Mouse (Mus musculus): ENCODE measurements around the gene Akr1c14.
A peak's percentile ranks its signal among the peaks of the same experiment; 100 is the strongest.
"Not testable (repeated sequence)": the region's sequence is repeated elsewhere in the genome, so short reads cannot be mapped to it uniquely, and the experiment has no call there.

The Akr1c14 gene

DNA sequence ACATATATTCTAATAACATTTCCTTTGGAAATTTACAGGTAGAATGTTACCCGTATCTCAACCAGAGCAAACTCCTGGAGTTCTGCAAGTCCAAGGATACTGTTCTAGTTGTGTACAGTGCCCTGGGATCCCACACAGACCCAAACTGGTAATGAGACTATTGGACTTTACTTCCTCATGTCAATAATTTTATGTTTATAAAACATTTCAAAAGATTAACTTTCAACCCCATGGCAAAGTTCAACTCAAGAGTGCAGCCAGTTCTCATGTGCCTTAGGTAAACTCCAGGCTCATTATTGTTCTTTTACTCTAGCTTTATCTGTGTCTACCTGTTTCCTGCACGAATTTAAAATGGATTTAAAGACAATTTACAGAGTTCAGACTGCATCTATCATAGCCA is at the start of gene Akr1c14:
Akr1c14 (plus strand) TSS at position 293 of the 400 bp plus-strand sequence.
- no peak for DNase-seq (ENCODE audit: low read depth, low spot score)

DNA sequence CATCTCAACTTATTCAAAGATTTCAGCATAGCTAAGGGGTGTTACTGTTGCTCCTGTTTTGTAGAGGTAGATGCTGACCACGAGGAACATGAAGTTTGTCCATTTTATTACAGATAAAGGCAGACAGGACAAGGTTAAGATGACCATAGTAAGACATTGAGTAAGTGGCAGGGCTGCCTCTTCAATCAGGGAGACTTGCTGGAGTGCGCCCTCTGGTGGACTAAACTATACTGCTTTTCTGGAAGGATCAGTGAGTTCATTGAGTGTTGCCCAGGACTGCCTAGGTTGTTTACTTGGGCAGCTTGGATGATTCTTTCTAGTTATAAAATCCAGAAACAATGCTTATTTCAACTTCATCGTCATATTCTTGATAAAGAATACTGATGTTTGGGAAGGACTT is 47.1 kb upstream of the Akr1c14 start:
- DNase-seq (ENCODE audit: low read depth, low spot score): peak; percentile 8

DNA sequence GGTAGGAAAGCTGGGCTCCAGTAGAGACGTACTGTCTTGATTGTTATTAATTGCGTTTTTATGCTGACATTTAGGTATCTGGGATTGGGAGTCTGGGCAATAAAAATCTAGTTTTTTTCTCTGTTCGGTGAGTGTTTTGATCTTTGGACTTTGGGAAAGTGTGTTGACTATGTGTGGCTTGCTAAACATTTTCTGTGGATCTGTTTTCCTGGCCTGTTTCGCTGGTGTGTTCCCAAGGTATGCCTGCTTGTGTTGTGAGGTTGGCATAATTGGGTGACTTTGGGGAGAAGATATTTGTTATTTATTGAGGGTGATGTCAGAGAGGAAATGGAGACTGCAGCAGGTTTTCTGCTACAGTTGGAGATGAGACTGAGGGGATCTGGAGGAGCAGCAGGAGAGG is 38.0 kb upstream of the Akr1c14 start:
- DNase-seq (ENCODE audit: low read depth, low spot score): no peak

DNA sequence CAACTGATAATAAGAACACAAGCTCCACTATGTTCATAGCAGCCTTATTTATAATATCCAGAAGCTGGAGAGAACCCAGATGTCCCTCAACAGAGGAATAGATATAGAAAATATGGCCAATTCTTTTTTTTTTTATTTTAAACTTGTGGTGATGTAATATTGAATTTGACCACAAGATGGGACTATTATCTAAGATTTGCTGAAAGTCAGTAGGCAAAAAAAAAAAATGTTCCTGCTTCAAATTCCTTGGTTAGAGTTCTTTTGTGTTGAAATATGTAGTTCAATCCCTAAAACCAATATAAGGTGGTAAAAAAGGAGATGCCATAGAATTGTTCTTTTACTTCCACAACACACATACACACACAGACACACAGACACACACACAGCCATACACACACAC is 35.0 kb upstream of the Akr1c14 start:
- no peak for DNase-seq (ENCODE audit: low read depth, low spot score)

GRCm38 (mm10) chr13:4029897-4030296 is 18.9 kb upstream of the Akr1c14 start:
- no peak for DNase-seq (ENCODE audit: low read depth, low spot score)

DNA sequence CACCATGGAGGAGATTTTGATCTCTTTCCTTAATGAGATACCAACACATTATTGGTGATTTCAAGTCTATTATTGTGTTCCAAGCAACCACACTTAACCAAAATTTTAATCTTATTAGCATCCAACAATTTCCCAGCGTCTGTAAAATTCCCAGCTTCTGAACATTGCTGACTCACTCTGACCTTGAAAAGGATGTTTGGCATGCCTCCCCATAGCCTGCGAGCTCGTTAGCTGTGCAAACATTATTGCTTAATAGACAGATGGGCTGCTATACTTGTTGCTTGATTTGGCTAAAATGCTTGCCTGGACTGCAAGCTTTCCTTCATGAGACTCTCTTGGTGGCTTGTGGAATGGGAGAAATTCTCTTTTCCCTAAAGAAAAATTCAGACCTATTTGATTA is 16.3 kb upstream of the Akr1c14 start:
- DNase-seq (ENCODE audit: low read depth, low spot score): peak; percentile 21

DNA sequence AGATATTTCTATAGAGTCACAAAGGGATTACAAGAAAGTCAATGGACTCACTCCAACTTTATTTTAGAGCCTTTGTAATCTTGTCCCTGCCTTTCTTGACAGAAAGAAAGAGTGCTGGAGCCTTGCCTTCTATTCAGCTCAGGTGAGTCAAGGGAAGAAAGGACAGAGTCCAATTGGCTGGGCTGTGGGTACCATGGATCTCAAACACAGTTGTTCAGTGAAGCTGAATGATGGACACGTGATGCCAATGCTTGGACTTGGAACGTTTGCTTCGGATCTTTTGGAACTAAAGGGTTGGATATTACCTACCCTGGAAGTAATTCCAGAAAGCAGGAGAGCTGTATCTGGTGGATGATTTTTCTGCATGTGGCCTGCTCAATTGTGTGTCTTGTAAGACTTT is 13.8 kb upstream of the Akr1c14 start:
- no peak for DNase-seq (ENCODE audit: low read depth, low spot score)

GRCm38 (mm10) chr13:4046113-4046512 is 2.7 kb upstream of the Akr1c14 start:
- no peak for DNase-seq (ENCODE audit: low read depth, low spot score)

DNA sequence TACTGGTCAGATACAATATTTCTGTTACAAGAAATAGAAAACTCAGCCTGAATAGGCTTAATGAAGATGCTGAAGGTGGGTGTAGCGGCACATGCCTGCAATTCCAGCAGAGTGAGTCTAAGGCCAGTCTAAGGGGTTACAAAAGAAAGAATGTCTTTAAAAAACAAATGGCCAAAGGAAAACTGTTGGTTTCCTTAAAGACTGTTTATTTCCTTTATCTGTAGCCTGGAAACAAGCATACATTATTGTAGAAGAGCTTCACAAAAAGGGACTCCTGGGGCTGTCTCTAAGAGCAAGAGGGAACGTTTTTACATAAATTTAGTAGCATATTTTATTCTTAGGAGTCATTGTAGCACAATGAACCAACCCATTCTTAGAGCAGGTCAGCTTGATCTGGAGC is 2.0 kb upstream of the Akr1c14 start:
- DNase-seq (ENCODE audit: low read depth, low spot score): no peak

GRCm38 (mm10) chr13:4048226-4048625 is 585 bp upstream of the Akr1c14 start:
- DNase-seq (ENCODE audit: low read depth, low spot score): no peak

DNA sequence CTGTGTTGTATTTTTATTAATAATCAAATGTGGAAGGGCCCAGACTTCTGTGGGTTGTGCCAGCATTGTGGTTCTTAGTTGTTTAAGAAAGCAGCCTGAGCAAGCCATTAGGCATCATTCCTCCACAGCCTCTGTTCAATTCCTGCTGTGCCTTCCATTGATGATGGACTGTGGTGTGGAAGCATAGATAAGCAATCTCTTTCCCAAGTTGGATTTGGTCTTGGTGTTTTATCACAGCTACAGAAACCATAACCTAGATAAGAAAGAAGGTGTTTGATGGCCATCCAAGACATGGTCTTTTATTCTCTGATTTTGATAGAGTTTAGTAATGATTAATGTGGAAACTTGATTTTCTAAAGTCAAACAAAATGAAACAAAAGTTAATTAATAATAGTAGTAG is 844 bp downstream of the Akr1c14 start:
- DNase-seq (ENCODE audit: low read depth, low spot score): no peak

DNA sequence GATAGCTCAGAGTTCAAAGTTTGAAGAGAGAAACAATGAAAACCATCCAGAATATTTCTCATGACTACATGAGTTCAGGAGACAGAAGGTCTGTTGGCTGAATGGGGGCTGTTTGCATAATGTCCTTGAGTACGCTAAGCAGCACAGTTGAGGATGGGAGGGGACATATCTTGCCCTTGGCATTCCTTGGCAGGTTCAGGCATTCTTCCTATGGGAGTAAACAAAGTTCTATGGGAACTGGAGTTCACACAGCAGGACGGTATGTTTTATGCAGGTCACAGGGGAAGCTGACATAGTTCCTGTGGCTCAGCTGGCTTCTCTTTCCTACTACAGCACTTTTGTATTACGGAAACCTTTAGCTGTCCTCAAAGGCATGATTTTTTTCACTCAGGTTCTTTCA is 6.6 kb downstream of the Akr1c14 start:
- DNase-seq (ENCODE audit: low read depth, low spot score): no peak

DNA sequence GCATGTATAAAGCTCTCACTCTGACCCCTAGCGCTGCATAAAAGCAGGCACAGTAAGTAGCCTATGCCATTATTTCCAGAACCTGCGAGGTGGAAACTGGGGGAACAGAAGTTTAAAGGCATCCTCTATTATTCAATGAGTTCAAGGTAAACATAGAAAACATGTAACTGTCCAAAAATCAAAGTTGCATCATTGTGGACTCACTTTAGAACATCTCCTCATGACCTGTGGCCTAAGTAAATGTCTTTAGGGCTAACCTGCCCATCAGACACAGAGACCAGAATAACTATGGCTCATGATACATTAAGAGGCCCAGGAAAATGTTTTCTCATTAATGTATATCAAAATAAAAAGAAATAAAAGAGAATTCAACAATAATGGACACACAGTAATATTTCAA is 7.4 kb downstream of the Akr1c14 start:
- DNase-seq (ENCODE audit: low read depth, low spot score): no peak

GRCm38 (mm10) chr13:4058239-4058638 is 9.4 kb downstream of the Akr1c14 start:
- DNase-seq (ENCODE audit: low read depth, low spot score): not testable (repeated sequence)

GRCm38 (mm10) chr13:4059363-4059762 is 10.6 kb downstream of the Akr1c14 start:
- DNase-seq (ENCODE audit: low read depth, low spot score): no peak

DNA sequence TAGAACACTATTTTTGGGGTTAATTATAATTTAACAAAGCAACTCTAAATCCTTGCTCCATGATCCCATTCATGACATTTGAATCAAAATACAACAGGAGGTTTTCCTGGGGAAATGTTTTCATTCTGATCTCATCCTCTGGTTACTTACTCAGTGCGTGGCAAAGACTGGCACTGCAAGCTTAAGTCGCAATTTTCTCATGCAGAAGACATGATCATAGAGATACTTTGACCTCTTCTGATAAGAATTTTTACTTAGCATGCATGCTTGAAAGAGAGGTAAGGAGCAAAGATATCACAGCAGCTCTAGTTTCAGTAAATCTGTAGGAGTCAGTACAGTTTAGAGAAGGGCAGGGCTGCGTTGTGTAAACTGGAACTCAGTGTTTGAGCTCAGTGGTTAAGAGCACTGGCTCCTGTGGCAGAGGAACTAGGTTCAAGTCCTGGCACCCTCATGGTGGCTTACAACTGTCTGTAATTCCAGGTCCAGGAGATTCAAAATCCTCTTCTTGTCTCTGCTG is 11.5 kb downstream of the Akr1c14 start:
- no peak for DNase-seq (ENCODE audit: low read depth, low spot score)

DNA sequence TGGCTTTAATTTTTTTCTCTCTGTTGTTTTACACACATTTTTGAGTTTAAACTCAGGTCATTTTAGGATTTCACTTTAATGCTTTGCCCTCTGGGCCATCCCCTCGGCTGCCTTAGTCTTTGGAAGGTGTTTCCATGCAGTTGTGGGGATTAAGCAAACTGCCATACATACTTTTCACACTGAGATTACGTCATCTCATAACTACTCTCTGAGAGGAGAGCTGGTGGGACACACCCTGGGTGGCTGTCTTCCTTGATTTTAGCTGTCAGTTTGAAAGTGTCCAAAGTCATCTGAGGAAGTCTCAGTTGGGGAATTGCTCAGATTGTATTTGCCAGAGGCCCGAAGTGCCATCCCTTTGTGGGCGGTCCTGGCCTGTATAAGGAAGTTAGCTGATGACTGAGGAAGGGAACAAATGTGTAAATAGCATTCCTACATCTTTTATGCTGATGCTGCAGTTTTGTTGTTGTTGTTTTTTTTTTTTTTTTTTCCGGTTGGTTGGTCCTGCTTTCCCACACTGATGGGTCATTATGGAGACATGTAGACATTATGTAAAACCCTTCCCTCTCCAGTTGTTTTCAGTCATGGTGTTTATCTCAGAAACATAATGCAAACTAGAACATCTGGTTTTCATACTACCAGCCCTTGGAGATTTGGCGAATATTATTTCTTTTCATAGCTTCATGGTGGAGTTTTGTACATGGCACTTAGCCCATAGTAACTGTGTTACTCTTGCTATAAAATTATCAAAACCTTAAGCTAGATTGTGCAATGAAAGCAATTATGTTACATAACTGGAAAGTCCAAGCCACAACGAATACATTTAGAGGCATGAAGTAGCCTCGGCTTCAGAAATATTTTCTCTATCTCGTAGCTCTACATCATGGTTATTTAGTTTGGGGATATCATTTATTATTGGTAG is 28.0 kb downstream of the Akr1c14 start:
- no peak for DNase-seq (ENCODE audit: low read depth, low spot score)

DNA sequence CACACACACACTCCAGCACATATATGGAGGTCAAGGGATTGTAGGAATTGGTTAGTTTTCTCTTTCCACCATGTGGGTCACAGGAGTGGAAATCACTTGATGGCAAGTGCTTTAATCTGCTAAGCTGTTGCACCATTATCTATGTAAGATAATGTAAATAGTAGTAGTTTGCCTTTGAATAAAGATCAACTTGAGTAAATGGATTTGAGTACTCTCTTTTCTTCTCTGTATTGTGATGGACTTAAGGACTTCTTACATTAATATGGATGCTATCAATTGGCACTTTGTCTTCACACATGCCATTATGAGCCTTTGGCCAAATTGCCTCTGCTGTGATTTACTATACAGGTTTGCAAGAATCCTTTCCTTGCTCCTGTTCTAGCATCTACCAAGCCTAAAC is 31.1 kb downstream of the Akr1c14 start:
- no peak for DNase-seq (ENCODE audit: low read depth, low spot score)

DNA sequence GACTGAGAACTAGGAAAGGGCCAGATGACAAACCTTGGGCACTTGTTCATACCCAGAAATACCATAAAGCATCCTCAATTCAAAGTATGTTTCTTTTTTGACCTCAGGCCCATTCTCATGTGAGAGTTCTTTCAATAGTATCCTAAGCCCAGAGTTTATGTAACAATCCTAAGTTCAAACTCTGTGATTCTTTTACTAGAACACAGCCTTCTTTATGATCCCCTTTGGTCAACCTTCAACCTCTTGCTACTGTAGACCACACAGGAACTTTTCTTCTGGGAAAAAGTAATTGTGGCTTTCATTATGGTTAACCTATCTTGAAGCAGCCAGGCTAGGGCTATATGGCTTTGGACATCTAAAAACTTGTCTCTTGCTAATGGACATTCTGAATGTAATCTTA is 52.9 kb downstream of the Akr1c14 start:
- DNase-seq (ENCODE audit: low read depth, low spot score): no peak

- DNase-seq (ENCODE audit: low read depth, low spot score): no peak
Measured at GRCm38 (mm10) chr13:4102721-4103120, 53.9 kb downstream of the Akr1c14 start.

- peak; percentile 7 for DNase-seq (ENCODE audit: low read depth, low spot score)
Measured at GRCm38 (mm10) chr13:4110281-4111188, 61.7 kb downstream of the Akr1c14 start.

- DNase-seq (ENCODE audit: low read depth, low spot score): no peak
Measured at GRCm38 (mm10) chr13:4119181-4119904, 70.5 kb downstream of the Akr1c14 start.

All from skeletal muscle tissue, adult 2 months (tissue).